ENCODE assay signal across 8 mouse cellular contexts in genomic region chr6:149310226-149310625, GRCm38 (mm10). TPM values are rescaled to one million over a fixed set of nuclear protein-coding genes. Genes with fewer than 3 reads are reported as not detected.
DNase-seq lines count a peak whose midpoint lies in the region; ATAC-seq lines count a peak whose summit lies in the region.
"Had no signal": no experiment of that assay in that cellular context is flagged by ENCODE, and none has a peak within 500 bp of the region (broad histone marks: within the 10 kb centered on the region; RNA-seq: fewer than 3 reads in every experiment).

No protein-coding gene starts in this region.

- no peak overlapping the region for H3K27ac ChIP-seq in lung, embryonic 16.5 days (ENCODE audit: low read length)
- H3K27ac ChIP-seq in forebrain, embryonic 11.5 days (ENCODE audit: low read depth, low read length) = no peak overlapping the region
- peak overlapping the region; percentile 99; the same call in 1 of the 2 replicates for H3K27ac ChIP-seq in limb, embryonic 12.5 days
- no peak overlapping the region for H3K27ac ChIP-seq in stomach, embryonic 14.5 days (ENCODE audit: low read length)

- no peak for ATAC-seq in lung, embryonic 16.5 days (ENCODE audit: low read depth)
- ATAC-seq in forebrain, embryonic 11.5 days (replicated peaks; ENCODE audit: low FRiP score) = no peak
- no peak for ATAC-seq in limb, embryonic 12.5 days (ENCODE audit: insufficient number of reproducible peaks, insufficient read depth, low FRiP score, low TSS enrichment, low read depth)
- no peak for ATAC-seq in stomach, embryonic 14.5 days (ENCODE audit: insufficient number of reproducible peaks, insufficient read depth, low FRiP score, low read depth)

- 24% methylated on average over 2 of the region's 2 CpGs for WGBS in lung, embryonic 16.5 days
- 64% methylated on average over 2 of the region's 2 CpGs for WGBS in forebrain, embryonic 11.5 days
- WGBS in limb, embryonic 12.5 days = 47% methylated on average over 2 of the region's 2 CpGs
- 39% methylated on average over 2 of the region's 2 CpGs for WGBS in stomach, embryonic 14.5 days

- H3K4me2 ChIP-seq in lung, embryonic 16.5 days (ENCODE audit: low read depth, low read length) = peak overlapping the region; percentile 67
- peak overlapping the region; percentile 61 for H3K4me2 ChIP-seq in forebrain, embryonic 11.5 days (ENCODE audit: low read depth, low read length, severe bottlenecking)
- peak overlapping the region; percentile 61 for H3K4me2 ChIP-seq in limb, embryonic 12.5 days
- H3K4me2 ChIP-seq in stomach, embryonic 14.5 days (replicated peaks; ENCODE audit: low read depth, low read length) = peak overlapping the region; percentile 41

- no peaks in the 10 kb centered on the region for H3K27me3 ChIP-seq in lung, embryonic 16.5 days (ENCODE audit: control insufficient read depth, insufficient read depth, low read depth, low read length)
- H3K27me3 ChIP-seq in forebrain, embryonic 11.5 days (ENCODE audit: control insufficient read depth, insufficient read depth, low read length) = no peaks in the 10 kb centered on the region
- H3K27me3 ChIP-seq in limb, embryonic 12.5 days = no peaks in the 10 kb centered on the region
- H3K27me3 ChIP-seq in stomach, embryonic 14.5 days (ENCODE audit: control insufficient read depth, insufficient read depth, low read length) = no peaks in the 10 kb centered on the region

- peak overlapping the region; percentile 76 for H3K4me3 ChIP-seq in lung, embryonic 16.5 days (ENCODE audit: low read length)
- H3K4me3 ChIP-seq in forebrain, embryonic 11.5 days (ENCODE audit: low read depth, low read length) = peak overlapping the region; percentile 78
- peak overlapping the region; percentile 80 for H3K4me3 ChIP-seq in limb, embryonic 12.5 days (replicated peaks)
- peak overlapping the region; percentile 81 for H3K4me3 ChIP-seq in stomach, embryonic 14.5 days (ENCODE audit: low read depth, low read length)

- H3K4me1 ChIP-seq in lung, embryonic 16.5 days (replicated peaks; ENCODE audit: control insufficient read depth, insufficient read depth, low read length) = peaks cover 11% of the 10 kb centered on the region
- 0 out of 2 replicates have a peak, but pooled peaks cover 4% of the 10 kb centered on the region for H3K4me1 ChIP-seq in forebrain, embryonic 11.5 days (replicated peaks; ENCODE audit: control insufficient read depth, insufficient read depth, low read length)
- H3K4me1 ChIP-seq in limb, embryonic 12.5 days (replicated peaks) = peaks cover 11% of the 10 kb centered on the region
- H3K4me1 ChIP-seq in stomach, embryonic 14.5 days (ENCODE audit: control insufficient read depth, insufficient read depth, low read length) = 0 out of 2 replicates have a peak, but pooled peaks cover 4% of the 10 kb centered on the region

- H3K36me3 ChIP-seq in lung, embryonic 16.5 days (ENCODE audit: control insufficient read depth, insufficient read depth, low read length) = peaks cover 15% of the 10 kb centered on the region
- no peaks in the 10 kb centered on the region for H3K36me3 ChIP-seq in forebrain, embryonic 11.5 days (ENCODE audit: control insufficient read depth, insufficient read depth, low read length)
- peaks cover 36% of the 10 kb centered on the region for H3K36me3 ChIP-seq in limb, embryonic 12.5 days
- peaks cover 7% of the 10 kb centered on the region; the same call in 1 of the 2 replicates for H3K36me3 ChIP-seq in stomach, embryonic 14.5 days (ENCODE audit: control insufficient read depth, insufficient read depth, low read length)

- peak overlapping the region; percentile 94 for H3K9ac ChIP-seq in lung, embryonic 16.5 days (ENCODE audit: low read length)
- H3K9ac ChIP-seq in forebrain, embryonic 11.5 days (ENCODE audit: low read length) = peak overlapping the region; percentile 96
- H3K9ac ChIP-seq in limb, embryonic 12.5 days (replicated peaks) = peak overlapping the region; percentile 93
- peak overlapping the region; percentile 87; the same call in 1 of the 2 replicates for H3K9ac ChIP-seq in stomach, embryonic 14.5 days (replicated peaks; ENCODE audit: low read depth, low read length)

- H3K9me3 ChIP-seq in lung, embryonic 16.5 days (ENCODE audit: control insufficient read depth, low read length) = peaks cover 7% of the 10 kb centered on the region; the same call in 1 of the 2 replicates
- no peaks in the 10 kb centered on the region; the same call in 1 of the 2 replicates for H3K9me3 ChIP-seq in forebrain, embryonic 11.5 days (ENCODE audit: control insufficient read depth, low read length)
- H3K9me3 ChIP-seq in limb, embryonic 12.5 days = no peaks in the 10 kb centered on the region
- peaks cover 5% of the 10 kb centered on the region; the same call in 1 of the 2 replicates for H3K9me3 ChIP-seq in stomach, embryonic 14.5 days (ENCODE audit: control insufficient read depth, low read depth, low read length)

- no peak for DNase-seq in lung, adult 18-20 months
- DNase-seq in forebrain, embryonic 11.5 days (ENCODE audit: low spot score) = no peak
- DNase-seq in left cerebral cortex, adult 18-20 months (ENCODE audit: low spot score in 2 of 2) = no peak
- no peak for DNase-seq in right cerebral cortex, postnatal 36 days (ENCODE audit: low spot score in 2 of 2)
- DNase-seq: kidney, adult 9 months had no signal

RNA-seq across cellular contexts. Expression of gene Resf1, which starts 1.0 kb away (rescaled TPM):
- 46.7 and 49.0 TPM in 2 replicates for polyA plus RNA-seq in lung, embryonic 16.5 days (2015; fragmentation: Nextera tagmentation; extraction: Ambion mirVana)
- 42.6 and 49.9 TPM in 2 replicates for polyA plus RNA-seq in forebrain, embryonic 11.5 days (2014; fragmentation: Nextera tagmentation; extraction: Ambion mirVana)
- polyA plus RNA-seq in limb, embryonic 12.5 days (2016; fragmentation: Nextera tagmentation; extraction: Ambion mirVana) = 61.7 and 66.2 TPM in 2 replicates
- polyA plus RNA-seq in stomach, embryonic 14.5 days (2014; fragmentation: Nextera tagmentation; extraction: Ambion mirVana) = 59.3 and 61.3 TPM in 2 replicates
- 10 to 100 TPM; 14.2 to 16.9 TPM for total RNA-seq in left cerebral cortex, adult 18-20 months (2021)
